Mouse (Mus musculus) testis, adult 2 months (tissue): ENCODE measurements around the gene Gm16253.

Experiments used
- CTCF ChIP-seq: fragments of 200-500 bp; IDR thresholded peaks from 2 replicates; pipeline ENCODE4 v1.5.1; 2012; ENCODE audit warnings: low read depth, mild to moderate bottlenecking, inconsistent platforms, low read length, moderate library complexity; ENCODE audit not compliant: control insufficient read depth, insufficient read depth, insufficient replicate concordance
- POLR2A ChIP-seq: fragments of 200-500 bp; IDR thresholded peaks from 2 replicates; pipeline ENCODE4 v1.6.1; 2012; ENCODE audit warnings: low read depth, mild to moderate bottlenecking, inconsistent platforms, low read length, moderate library complexity; ENCODE audit not compliant: control insufficient read depth

DNA sequence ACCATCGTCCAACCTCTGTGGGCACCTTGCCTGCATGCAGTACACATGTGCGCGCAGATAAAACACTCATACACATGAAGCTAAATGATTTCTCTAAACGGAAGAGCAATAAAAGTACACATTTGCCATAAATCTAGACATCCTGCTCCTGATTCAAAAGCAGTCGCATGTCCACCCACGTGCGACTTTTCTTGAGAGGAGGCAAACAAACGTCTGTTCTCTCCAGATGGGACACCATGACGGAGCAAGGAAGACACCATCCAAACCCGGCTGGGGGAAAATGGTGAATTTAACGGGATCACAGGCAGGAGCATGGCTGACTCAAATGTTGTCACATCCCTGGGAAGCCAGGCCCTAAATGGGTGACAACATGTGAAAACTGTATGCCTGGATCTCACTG, 33.4 kb upstream of the Gm16253 start:
- TF ChIP-seq CTCF: no peak
- TF ChIP-seq POLR2A: no peak
